Mouse (Mus musculus) inflammation-experienced regulatory T-cells, adult 6 months (primary cell): ENCODE data around the gene Fnip1. TPM values are rescaled to one million over a fixed set of nuclear protein-coding genes. Genes with fewer than 3 reads are reported as not detected.
"Not testable (repeated sequence)": the region's sequence is repeated elsewhere in the genome, so short reads cannot be mapped to it uniquely, and the experiment has no call there.

Experiments used
- ATAC-seq: one replicate; pipeline ENCODE4 v1.8.0; 2017
- polyA plus RNA-seq, 3 experiments: library from polyadenylated mRNA; unstranded; fragments of 100-300 nt; shearing (Covaris generic); gene quantifications; one replicate each; pipeline ENCODE4 v1.2.1; 2017

Gene Fnip1
- polyA plus RNA-seq, result 10 to 100 TPM in 2 of 3 experiments, 1 to 10 TPM in 1; 7.0 to 13.9 (median 13.4) TPM

DNA sequence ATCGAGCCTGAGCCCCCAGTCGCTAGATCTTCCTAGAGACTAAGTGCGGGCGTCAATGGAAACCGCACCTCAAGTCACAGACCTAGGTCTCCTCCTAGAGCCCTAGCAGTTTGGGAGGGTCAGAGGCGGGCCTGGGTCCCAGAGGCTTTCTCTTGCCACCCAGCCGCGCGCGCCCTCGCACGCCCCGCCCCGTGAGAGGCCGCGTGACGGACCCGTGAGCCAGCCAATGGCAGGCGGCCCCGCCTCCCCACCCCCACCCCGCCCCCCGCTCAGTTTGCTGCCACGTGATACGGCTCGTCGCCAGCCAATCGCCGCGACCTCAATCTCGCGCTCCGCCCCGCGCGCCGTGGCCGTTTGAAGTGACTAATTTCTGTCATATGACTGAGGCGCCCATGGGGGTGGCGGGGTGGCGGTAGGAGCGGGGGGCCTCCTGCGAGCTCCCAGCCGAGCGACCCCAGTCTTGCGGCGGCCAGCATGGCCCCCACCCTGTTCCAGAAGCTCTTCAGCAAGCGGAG, at the start of gene Fnip1:
Fnip1 (plus strand) TSS at position 377 of the 515 bp plus-strand sequence.
- ATAC-seq, result peak; percentile 85

DNA sequence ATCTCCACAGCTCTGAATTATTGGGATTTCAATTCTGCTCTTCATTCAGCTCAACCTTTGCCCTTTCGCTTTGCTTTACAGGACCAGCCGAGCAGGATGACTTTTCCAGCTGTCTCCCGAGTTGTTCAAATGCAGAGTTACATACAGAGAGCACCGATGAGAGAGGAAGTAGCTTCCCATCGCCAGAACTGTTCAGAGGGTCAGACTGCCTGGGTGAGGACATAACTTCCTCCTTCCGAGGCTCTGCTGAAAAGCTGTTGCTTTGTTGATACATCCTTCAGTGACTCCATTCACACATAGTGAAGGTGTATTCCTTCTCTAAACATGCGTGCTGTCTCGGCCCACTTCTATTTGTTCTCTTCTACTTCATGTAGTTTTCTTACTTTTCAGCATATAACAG, 47.6 kb upstream of the Fnip1 start:
- ATAC-seq, result no peak

DNA sequence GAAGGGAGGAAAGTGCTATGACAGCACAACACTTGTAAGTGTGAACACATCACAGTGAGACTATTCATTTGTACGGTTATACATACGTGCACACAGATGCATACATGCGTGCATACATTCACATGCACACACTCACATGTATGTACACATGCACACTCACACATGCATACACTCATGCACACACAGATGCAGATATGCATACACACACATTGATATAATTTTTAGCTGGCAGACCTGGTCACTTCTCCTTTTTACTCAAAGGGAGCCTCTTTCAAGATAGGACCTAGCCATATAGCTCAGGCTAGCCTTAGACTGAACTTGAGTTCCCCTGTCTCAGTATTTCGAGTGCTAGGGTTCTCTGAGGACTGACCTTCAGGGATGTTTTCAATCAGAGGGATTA, 46.7 kb upstream of the Fnip1 start:
- no peak for ATAC-seq

DNA sequence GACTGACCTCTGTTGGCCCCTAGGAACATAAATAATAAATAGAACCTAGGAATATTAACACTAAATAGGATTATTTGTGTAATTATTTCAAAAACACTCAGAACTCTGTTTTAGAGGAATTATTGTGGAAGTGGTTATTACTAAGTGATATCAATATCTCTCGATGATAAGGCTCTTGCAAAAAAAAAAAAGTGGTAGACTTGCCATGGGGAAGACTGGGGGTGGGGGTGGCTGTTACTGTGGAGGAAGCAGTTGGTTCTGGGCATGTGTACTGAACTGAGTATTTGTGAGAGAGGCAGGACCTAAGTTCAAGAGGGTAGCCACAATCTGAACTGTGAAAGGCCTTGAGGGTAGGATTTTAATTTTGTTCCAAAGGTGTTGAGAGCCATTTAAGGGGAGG, 41.3 kb upstream of the Fnip1 start:
- ATAC-seq, result no peak

DNA sequence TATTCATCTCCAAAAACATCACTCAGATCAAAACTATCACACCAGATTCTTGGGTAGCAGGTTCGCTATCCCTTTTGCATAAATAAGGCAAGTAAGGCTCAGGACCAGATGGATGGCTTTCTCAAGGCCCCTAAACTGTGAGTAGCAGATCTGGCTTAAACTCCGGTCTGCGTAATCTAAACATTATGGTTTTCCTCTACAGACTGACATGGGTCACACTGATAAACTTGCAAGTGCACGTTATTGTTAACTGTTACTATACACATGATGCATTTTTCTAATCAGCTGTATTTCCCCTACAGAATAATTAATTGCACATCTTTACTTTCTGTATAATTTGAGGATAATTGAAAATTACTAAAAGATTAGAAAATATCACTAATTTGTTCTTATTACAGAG, 39.9 kb upstream of the Fnip1 start:
- ATAC-seq, result no peak

DNA sequence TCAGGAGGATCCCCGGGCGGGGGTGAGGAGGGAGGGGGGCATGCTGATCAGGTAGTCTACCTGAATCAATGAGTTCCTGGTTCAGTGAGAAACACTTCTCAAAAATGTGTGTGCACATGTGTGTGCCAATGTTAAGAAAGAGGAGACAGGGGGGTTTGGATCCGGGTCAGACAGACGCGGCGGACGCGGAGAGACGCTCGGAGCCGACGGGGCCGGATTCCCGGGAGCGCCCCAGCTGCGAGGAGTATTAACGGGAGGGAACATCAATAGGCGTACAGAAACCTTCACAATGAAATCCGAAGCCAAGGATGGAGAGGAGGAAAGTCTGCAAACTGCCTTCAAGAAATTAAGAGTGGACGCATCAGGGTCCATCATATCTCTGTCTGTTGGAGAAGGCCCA, 37.2 kb upstream of the Fnip1 start:
- ATAC-seq, result not testable (repeated sequence)

DNA sequence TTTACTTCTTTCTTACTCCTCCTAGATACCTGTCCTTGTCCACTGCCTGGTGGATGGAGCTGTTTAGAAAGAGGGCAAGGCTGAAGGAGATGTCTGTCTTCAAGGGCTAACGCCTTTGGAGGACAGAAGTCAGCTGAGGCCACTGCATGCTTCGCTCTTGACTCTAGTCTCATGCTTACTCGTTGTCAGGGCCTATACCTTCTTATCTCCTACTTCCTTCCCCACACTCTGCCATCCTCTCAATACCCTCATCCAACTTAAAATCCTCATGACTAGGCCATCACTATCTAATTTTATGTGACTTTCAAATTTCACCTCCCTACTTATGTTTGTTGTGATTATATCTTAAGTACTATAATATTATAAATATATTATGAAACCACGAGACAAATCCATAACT, 33.1 kb upstream of the Fnip1 start:
- no peak for ATAC-seq

DNA sequence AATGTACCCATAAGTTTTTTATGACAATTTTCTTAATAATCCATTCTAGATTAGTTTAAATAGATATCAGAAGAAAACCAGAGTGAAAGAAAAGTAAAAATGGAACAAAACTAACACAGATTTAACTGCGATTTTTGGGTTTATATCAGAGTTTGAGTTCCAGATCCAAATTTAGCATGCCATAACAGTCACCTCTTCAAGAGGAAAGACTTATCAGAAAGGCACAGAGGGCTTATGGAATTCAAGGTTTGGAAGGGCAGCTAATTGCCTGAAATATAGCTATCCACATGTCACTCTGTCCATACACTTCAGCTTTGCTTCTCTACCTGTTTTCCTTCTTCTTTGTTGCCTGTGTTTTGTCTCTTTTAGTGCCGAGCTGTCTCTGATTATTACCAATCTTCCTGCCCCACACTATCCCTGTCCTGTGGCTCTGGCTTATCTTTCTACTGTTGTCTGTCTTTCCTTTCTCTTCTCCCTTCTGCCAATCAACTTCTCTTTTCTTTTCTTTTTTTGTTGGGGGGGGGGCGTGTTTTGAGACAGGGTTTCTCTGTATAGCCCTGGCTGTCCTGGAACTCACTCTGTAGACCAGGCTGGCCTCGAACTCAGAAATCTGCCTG, 31.0 kb upstream of the Fnip1 start:
- no peak for ATAC-seq

DNA sequence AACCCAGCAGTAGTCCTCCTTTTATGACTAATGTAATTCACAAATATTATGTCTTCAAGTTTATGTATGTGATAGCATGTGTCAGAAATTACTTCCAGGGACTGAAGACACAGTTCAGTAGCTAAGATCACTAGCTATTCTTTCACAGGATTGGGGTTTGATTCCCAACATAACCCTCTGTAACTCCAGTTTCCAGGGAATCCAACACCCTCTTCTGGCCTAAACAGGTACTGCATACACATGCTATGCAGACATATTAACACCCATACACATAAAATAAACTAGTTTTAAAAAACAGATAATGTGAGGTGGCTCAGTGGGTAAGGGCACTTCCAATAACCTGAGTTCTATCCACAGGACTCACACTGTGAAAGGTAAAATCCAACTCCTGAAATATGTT, 27.4 kb upstream of the Fnip1 start:
- ATAC-seq, result no peak

DNA sequence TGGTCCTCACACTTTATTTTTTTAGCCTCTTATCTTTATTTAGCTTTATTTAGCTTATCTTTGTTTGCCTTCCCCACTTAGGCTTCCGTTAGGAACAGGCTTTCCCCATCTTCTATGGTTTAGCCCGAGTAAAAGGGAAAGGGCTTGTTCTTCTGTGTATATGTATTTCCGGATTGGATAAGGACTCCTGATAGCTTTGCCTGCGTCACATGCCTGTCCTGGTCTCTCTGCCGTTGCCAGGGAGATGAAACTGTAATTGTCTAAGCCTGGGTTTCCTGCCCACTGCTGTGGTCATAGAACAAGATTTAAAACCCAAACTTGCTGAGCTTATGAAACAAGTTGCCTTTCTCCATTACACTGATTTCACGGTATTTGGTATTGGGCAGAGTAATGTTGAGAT, 25.0 kb upstream of the Fnip1 start:
- ATAC-seq, result no peak

DNA sequence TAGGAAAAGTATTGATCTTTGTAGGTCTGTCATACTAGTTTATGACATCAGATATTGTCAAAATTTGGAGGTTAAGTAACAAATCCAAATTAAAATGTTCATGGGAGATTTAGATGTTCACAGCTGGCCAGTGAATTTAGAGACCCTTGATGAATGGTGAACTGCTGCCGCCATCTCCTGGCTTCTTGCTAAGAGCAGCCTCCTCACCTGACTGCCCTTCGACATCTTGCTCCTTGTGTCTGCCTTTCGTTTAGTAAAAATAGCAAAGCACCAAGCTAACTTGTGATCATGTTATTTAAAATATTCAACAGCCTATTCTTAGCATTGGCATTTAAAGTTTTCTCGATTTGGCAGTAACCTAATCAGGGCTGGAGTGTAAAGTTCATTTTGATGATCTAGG, 15.0 kb upstream of the Fnip1 start:
- no peak for ATAC-seq

DNA sequence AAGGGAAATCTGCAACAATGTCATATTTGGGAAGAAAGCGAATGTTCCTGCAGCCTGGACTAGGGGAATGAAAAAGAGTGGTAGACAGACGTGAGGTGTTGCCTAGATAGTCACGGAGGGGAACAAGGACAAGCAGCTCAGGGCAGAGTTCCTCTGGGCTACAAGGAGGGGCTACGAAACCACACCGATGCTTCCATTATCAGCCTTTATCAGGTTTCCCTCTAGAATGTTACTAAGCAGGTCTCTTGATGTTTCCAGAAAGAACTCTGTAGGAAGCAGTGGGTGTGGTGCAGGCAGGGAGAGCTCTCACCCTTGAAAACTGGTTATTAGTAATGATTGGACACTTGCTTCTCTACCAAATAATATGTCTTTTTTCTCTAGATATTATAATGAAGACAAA, 11.7 kb upstream of the Fnip1 start:
- no peak for ATAC-seq

DNA sequence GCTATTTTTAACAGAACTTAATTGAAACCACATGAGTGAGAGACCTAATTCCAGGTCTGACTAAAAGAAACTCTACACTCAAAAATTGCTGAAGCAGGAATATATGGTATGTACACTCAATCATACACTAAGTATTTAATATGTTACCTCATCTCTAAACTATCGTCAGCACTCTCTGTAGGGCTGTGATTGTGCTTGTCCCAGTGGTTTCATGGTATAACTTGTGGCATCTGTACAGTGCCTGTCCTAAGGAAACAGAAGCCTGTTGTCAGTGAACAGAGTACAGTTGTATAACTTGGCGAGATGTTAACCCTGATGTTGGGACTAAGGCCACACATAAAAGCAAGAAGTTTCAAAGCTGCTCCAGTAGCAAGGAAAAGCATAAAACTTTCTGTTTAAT, 10.9 kb upstream of the Fnip1 start:
- ATAC-seq, result no peak

DNA sequence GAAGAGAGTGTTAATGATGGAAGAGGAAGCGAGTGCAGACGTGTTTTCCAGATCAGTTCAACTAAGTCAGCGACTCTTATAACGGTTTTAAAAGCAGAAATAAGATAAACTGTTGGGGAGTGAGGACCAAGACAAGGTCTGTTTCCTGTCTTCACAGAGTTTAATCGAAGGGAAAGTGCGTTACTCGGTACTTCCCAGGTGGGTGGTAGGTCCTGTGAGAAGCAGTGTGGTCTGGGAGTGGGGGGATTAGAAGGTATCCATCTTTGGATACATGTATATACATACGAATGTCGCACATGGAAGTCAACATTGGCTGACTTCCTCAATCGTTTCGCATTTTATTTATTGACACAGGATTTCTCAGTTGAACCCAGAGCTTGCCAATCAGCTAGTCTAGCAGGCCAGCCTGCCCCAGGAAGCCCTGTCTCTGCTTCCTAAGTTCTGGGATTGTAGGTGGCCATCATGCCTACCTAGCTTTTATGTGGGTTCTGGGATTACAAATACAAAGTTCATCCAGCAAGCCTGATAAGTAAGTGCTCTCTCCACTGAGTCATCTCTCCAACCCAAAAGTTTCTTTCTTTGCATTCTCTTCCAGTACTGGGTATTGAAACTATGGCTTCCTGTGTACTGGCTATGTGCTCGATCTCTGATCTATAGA, 10.2 kb upstream of the Fnip1 start:
- ATAC-seq, result no peak

DNA sequence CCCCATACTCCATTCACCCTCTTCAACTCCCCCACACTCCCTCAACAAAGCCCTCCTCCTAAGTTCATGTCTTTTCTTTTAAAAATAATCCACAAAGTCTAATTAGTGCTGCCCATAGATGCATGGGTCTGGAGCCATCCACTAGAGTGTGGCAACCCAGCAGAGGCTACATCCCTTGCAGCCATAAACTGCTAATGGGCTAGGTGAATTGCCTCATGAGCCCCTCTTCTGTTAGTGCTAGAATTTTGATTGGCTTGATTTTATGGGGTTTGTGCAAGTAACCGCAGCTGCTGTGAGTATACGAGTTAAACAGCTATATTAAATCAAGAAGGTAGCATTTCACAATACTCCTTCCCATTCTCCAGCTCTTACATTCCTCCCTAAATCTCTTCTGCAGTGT, 8.8 kb upstream of the Fnip1 start:
- no peak for ATAC-seq

DNA sequence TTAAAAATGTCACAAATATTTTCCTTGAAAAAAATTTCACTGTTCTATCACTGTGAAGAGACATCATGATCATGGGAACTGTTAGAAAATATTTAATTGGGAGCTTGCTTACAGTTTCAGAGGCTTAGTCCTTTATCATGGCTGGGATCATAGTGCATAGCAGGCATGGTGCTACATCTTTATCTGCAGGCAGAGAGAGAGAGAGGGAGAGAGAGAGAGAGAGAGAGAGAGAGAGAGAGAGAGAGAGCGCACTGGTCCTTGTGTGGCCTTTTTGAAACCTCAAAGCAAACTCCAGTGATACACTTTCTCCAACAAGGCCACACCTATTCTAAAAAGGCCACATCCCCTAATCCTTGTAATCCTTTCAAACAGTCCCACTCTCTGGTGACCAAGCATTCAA, 2.2 kb upstream of the Fnip1 start:
- ATAC-seq, result no peak

DNA sequence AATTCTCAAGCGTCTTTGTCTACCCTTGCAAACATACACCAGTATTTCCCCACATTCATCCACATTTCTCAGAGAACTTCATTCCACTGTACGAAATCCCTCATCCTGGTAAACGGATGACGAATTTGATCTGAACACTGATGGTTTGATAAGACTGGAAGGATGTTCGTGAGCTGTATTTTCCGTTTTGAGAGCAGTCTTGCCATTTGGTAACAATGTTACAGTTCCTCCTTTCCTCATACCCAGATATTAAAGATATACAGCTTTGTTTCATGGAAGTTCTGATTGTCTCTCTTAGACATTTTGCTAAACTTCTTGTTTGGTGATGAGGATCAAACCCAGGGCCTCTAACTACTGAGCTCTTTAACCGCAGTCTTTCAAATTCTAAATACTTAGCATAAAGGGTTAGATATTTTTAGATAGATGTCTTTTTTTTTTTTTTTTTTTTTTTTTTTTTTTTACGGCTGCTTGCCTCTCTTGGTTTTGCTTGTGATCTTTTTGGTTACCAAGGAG, 633 bp upstream of the Fnip1 start:
- ATAC-seq, result peak; percentile 55

DNA sequence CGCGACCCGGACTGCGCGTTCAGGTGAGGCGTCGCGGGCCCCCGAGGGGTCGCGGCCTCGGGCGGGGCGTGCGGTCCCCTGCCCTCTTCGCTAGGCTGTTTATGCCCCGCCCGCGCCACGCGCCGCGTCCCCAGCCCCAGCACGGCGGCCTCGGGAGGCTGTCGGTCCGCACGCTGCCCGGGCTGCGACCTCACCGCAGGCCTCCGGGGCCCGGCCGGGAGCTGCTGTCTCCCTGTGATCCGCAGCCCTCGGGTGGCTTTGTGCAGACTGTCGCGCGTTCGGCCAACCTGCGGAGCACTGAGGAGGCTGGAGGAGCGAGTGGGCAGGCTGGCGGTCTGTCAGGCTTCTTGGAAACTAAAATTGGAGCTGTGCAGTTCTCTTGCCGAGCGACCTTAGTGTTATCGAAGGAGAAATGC, 375 bp downstream of the Fnip1 start:
- ATAC-seq, result peak; percentile 18

DNA sequence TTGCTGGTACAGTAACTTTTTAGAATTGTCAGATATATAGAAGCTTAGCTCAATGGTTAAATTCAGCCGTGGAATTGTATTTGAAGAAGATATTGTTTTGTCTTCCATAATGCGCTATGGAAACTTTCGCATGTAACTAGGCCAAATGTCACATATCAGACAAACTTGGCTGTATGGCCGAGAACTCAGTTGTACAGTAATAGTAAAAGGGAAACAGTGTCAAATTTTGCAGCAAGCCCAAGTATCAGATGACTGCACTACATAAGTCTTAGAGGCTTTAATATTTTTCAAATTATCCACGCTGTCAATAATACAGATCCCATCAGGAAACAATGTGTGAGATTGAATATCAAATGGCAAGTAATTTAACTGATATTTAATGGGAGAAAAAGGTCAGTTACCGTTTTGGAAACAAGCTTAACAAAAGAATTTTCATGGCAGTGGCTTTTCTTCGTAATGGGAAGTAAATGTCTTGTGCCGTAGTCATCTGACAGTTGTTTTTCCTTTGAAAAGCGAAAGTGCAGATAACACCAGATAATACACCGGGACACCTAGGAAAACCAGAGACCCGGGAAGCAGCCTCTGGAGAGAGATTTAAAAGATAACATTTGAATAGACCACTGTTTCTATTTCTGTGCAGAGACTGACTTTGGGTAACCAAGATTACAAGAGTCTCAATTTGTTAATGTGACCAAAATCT, 1.1 kb downstream of the Fnip1 start:
- ATAC-seq, result no peak

DNA sequence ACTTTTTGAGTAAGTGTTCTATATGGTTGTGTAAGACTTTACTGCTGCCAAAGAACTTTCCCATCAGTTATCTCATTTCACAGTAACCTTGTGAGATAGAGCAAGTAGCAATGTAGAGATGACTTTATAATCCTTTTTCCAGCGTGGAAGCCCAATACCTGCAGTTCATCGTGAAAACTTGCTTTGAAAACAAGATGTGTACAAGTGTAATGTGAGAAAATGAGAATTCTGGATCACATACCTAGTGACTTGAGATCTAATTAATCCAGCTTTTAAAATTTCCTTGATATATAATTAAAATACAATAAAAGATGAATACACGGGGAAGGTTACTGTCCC, 1.7 kb downstream of the Fnip1 start:
- ATAC-seq, result no peak

DNA sequence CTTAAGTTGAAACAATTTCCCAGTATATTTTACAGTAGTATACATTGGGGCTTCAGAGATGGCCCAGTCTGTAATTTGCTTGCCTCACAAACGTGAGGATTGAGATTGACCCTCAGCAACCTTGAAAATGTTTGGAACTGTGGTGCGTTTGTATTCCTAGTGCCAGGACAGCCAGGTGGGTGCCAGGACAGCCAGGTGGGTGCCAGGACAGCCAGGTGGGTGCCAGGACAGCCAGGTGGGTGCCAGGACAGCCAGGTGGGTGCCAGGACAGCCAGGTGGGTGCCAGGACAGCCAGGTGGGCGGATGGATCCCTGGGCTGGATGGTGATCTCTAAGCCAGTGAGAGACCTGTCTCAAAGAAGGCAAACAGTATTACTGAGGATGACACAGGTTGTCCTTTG, 12.8 kb downstream of the Fnip1 start:
- not testable (repeated sequence) for ATAC-seq

DNA sequence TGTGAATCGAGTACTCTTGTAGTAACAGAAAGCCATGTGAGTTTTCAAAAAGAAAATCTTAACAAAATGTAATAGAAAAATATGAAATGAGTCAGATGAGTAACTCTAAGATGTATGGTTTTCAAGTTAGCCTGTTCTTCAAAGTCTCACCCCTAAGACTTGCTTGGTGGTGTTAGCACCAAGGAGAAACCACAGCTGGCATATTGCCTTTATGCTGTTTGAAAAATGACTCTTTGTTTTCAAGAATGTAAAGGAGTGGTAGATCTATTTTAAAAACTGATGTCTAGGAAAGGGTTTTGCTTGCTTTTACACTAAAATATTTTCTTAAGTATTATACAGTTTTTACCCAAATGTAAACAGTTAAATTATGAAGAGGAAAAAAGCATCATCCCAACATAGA, 16.5 kb downstream of the Fnip1 start:
- ATAC-seq, result no peak

DNA sequence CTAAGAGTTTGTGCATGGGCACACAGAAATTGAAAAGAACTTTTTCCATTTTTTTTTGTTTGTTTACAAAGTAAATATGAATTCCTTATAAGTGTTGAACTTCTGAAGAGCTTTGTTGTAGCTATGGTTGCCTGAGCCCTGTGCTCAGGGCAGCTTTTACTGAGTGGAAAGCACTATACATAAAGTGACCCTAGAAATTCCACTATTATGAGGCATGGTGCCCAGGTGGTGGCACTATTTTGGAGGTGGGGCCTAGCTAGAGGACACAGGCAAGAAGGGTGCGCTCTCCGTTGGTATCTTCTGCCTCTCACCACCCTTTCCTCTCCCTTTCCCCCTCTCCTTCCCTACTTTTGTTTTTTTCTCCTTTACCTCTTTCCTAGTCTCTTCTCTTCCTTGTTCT, 18.9 kb downstream of the Fnip1 start:
- ATAC-seq, result no peak

DNA sequence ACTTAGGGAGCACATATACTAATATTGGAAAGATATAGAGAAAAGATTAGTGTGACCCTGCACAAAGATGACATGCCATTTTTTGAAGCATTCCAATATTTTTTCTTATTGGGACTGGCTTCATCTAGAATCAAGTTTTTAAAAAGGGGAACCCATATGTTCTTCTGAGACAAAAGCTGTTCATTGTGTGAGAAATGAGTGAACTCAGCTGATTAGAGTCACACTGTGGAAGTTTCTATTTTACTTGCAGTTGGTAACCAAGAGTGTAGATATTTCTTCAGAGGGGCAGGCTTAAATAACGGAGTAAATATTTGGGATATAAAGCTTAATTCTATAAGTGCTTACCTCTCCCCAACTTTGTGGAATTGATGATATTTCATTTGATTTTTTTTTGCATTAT, 20.2 kb downstream of the Fnip1 start:
- ATAC-seq, result no peak
